Mouse (Mus musculus) hindbrain, embryonic 11.5 days (tissue): ENCODE results near the gene Cobll1. TPM values are rescaled to one million over a fixed set of nuclear protein-coding genes. Genes with fewer than 3 reads are reported as not detected.

ENCODE experiments used
- ATAC-seq: fragments of 200-750 bp; cut with Nextera tagmentation; 2 replicates; pipeline ENCODE4 v1.8.0; 2017; ENCODE audit warnings: mild to moderate bottlenecking, moderate TSS enrichment, moderate library complexity; ENCODE audit not compliant: low FRiP score
- DNase-seq: peaks from one replicate; pipeline ENCODE4 v3.0.0-alpha.2; 2015; ENCODE audit warnings: low spot score
- H3K27ac ChIP-seq: fragments of 300-500 bp; sonication (generic); 2 replicates; pipeline ENCODE4 v1.5.1; 2014; ENCODE audit warnings: mild to moderate bottlenecking, low read depth, low read length
- H3K27me3 ChIP-seq: fragments of 300-500 bp; sonication (generic); 2 replicates; pipeline ENCODE4 v1.6.1; 2014; ENCODE audit warnings: mild to moderate bottlenecking, low read length, moderate library complexity, mixed read lengths; ENCODE audit not compliant: control insufficient read depth, insufficient read depth
- H3K36me3 ChIP-seq: fragments of 300-500 bp; sonication (generic); 2 replicates; pipeline ENCODE4 v1.6.1; 2014; ENCODE audit warnings: mild to moderate bottlenecking, low read length, moderate library complexity, mixed read lengths; ENCODE audit not compliant: control insufficient read depth, insufficient read depth
- H3K4me1 ChIP-seq: fragments of 300-500 bp; sonication (generic); replicated peaks from 2 replicates; pipeline ENCODE4 v1.6.1; 2014; ENCODE audit warnings: low read length, mixed read lengths; ENCODE audit not compliant: control insufficient read depth, insufficient read depth
- H3K4me2 ChIP-seq: fragments of 300-500 bp; sonication (generic); replicated peaks from 2 replicates; pipeline ENCODE4 v1.6.1; 2014; ENCODE audit warnings: mild to moderate bottlenecking, low read depth, low read length
- H3K4me3 ChIP-seq: fragments of 300-500 bp; sonication (generic); 2 replicates; pipeline ENCODE4 v1.5.1; 2014; ENCODE audit warnings: low read depth, low read length
- H3K9ac ChIP-seq: fragments of 300-500 bp; sonication (generic); 2 replicates; pipeline ENCODE4 v1.6.1; 2014; ENCODE audit warnings: low read depth, low read length
- H3K9me3 ChIP-seq: fragments of 300-500 bp; sonication (generic); 2 replicates; pipeline ENCODE4 v1.6.1; 2016; ENCODE audit warnings: low read length; ENCODE audit not compliant: control insufficient read depth
- WGBS: fragments of 180-500 bp; shearing (Covaris S2); extraction: QIAGEN DNeasy Blood & Tissue Kit; methylation state at CpG from one replicate; pipeline ENCODE4 v1.1.7; 2014; 5-methylcytosine and 5-hydroxymethylcytosine counted together
- polyA plus RNA-seq: library from polyadenylated mRNA; unstranded; fragments of >200 nt; fragmentation: Nextera tagmentation; extraction: Ambion mirVana; gene quantifications from 2 replicates; pipeline ENCODE4 v1.2.1, GENCODE M21; 2014

Gene Cobll1
- polyA plus RNA-seq, 1 experiment from 2014 or later: 2.2 TPM

- Histone ChIP-seq H3K27ac (no peak overlapping the region), H3K27me3 (no peaks in the 10 kb centered on the region), H3K4me3 (no peak overlapping the region), H3K36me3 (no peaks in the 10 kb centered on the region), H3K4me1 (peaks cover 5% of the 10 kb centered on the region; the same call in 1 of the 2 replicates), H3K9me3 (no peaks in the 10 kb centered on the region), H3K4me2 (no peak overlapping the region; the same call in 1 of the 2 replicates), H3K9ac (no peak overlapping the region)
- DNase-seq (no peak), ATAC-seq (no peak)
- WGBS: 88% methylated on average over 8 of the region's 8 CpGs
Observed at GRCm38 (mm10) chr2:65181736-65182135, 57.5 kb downstream of the Cobll1 start.

DNA sequence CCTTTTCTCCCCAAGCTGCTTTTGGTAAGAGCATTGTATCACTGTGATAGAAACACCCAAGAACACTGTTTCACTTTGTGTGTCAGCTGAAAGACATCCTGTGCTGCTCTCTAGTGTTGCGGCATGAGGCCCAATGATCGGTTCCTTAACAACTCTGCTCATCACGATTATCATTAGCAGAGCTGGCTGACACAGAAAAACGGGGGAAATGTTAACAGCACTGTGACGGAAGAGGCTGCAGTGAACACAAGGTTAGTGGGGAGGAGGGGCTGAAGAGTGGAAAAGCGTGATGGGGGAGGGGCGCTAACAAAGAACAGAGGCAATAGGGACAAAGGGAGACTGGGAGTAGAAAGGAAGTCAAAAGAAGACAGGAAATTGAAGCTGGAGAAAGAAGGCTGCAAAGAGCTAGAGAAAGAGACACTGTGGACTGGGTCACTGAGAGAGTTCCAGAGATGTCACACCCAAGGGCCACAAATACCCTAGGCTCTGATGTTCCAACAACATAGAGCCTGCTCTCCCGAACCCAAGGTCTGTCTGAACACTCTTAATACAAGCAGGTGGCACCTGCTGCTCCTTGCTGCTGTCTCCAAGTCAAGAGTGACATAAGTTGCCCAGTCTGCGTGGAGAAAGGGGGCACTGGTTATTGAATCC is 58.0 kb downstream of the Cobll1 start:
- DNase-seq (peak; percentile 73), ATAC-seq (peak; percentile 86)
- 26% methylated on average over 9 of the region's 9 CpGs for WGBS
- Histone ChIP-seq H3K4me2 (no peak overlapping the region; the same call in 1 of the 2 replicates), H3K27ac (0 out of 2 replicates have a peak overlapping the region, but pooled peaks have one; percentile 20), H3K9me3 (no peaks in the 10 kb centered on the region), H3K9ac (0 out of 2 replicates have a peak overlapping the region, but pooled peaks have one; percentile 19), H3K27me3 (no peaks in the 10 kb centered on the region), H3K4me3 (no peak overlapping the region), H3K36me3 (no peaks in the 10 kb centered on the region), H3K4me1 (peaks cover 5% of the 10 kb centered on the region; the same call in 1 of the 2 replicates)

GRCm38 (mm10) chr2:65175645-65176044 is 63.6 kb downstream of the Cobll1 start:
- H3K9ac ChIP-seq: no peak overlapping the region
- no peaks in the 10 kb centered on the region for H3K4me1 ChIP-seq
- no peaks in the 10 kb centered on the region for H3K27me3 ChIP-seq
- 74% methylated on average over 5 of the region's 5 CpGs for whole genome bisulfite sequencing
- no peak overlapping the region for H3K4me2 ChIP-seq
- H3K27ac ChIP-seq: no peak overlapping the region
- DNase-seq: no peak
- H3K9me3 ChIP-seq: no peaks in the 10 kb centered on the region
- H3K36me3 ChIP-seq: no peaks in the 10 kb centered on the region
- no peak for ATAC-seq
- H3K4me3 ChIP-seq: no peak overlapping the region

DNA sequence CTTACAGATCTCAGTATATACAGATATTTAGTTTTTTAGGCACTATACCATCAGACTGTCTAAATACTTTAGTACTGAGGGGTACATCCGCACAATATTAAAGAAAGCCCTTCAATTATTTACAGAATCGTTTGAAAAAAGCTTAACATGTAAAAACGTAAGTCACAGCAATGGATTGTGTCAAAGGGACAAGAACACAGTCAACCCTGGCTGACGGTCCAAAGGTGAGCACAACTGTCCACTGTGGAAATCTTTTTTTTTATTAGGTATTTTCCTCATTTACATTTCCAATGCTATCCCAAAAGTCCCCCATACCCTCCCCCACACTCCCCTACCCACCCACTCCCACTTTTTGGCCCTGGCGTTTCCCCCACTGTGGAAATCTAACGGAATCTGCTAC is 67.1 kb downstream of the Cobll1 start:
- Histone ChIP-seq H3K27ac (no peak overlapping the region), H3K9ac (no peak overlapping the region), H3K4me1 (no peaks in the 10 kb centered on the region), H3K36me3 (no peaks in the 10 kb centered on the region), H3K4me2 (no peak overlapping the region), H3K27me3 (no peaks in the 10 kb centered on the region), H3K9me3 (no peaks in the 10 kb centered on the region), H3K4me3 (no peak overlapping the region)
- DNase-seq (no peak), ATAC-seq (no peak)
- WGBS: 91% methylated on average over 6 of the region's 6 CpGs

DNA sequence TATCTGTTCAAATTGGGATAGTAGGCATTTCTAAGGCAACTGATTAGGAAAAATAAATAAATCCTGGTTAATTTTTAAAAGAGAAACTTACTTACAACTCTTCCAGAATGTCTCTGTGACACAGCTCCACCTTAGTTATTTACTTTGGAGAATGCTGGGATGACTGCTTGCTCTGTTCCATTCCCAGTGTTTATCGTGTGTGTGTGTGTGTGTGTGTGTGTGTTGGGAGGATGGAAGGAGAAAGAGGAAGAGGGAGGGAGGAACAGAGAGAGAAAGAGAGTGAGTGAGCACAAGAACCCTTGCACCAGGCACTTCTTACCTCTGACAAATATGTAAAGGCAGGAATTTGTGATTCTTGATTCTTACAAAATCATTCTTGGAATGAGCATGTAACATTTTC is 67.7 kb downstream of the Cobll1 start:
- Histone ChIP-seq H3K9ac (no peak overlapping the region), H3K36me3 (no peaks in the 10 kb centered on the region), H3K4me1 (no peaks in the 10 kb centered on the region), H3K4me3 (no peak overlapping the region), H3K9me3 (no peaks in the 10 kb centered on the region), H3K4me2 (no peak overlapping the region), H3K27ac (no peak overlapping the region), H3K27me3 (no peaks in the 10 kb centered on the region)
- ATAC-seq: no peak
- no peak for DNase-seq
- WGBS: 76% methylated on average over 1 of the region's 1 CpGs

- H3K4me3 ChIP-seq: no peak overlapping the region
- H3K27ac ChIP-seq: no peak overlapping the region
- H3K4me1 ChIP-seq: no peaks in the 10 kb centered on the region
- no peak for DNase-seq
- 89% methylated on average over 18 of the region's 18 CpGs for WGBS
- no peak overlapping the region for H3K4me2 ChIP-seq
- H3K9me3 ChIP-seq: no peaks in the 10 kb centered on the region
- no peaks in the 10 kb centered on the region for H3K36me3 ChIP-seq
- no peak for ATAC-seq
- no peaks in the 10 kb centered on the region for H3K27me3 ChIP-seq
- no peak overlapping the region for H3K9ac ChIP-seq
Observed at GRCm38 (mm10) chr2:65170693-65171456, 68.3 kb downstream of the Cobll1 start.

DNA sequence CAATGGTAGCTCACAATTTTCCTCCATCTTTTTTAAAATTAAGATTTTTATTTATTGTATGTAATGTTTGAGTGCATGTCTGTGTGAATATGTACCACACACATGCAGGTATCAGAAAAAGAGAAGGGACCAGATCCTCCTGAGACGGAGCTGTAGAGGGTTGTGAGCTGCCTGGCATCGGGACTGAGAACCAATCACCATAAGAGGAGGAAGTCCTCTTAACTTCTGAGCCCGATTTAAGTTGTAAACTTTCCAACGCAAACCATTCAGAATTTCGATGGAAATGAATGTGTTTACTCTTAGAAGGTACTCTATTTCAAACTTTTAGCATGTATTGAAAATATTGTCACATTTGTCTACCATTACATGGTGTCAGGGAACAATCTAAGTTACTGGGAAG is 68.9 kb downstream of the Cobll1 start:
- DNase-seq: no peak
- Histone ChIP-seq H3K27me3 (no peaks in the 10 kb centered on the region), H3K9me3 (no peaks in the 10 kb centered on the region), H3K36me3 (no peaks in the 10 kb centered on the region), H3K27ac (no peak overlapping the region), H3K4me3 (no peak overlapping the region), H3K9ac (no peak overlapping the region), H3K4me1 (no peaks in the 10 kb centered on the region), H3K4me2 (no peak overlapping the region)
- no peak for ATAC-seq
- WGBS: 90% methylated on average over 5 of the region's 5 CpGs

GRCm38 (mm10) chr2:65163990-65164389 is 75.2 kb downstream of the Cobll1 start:
- H3K4me2 ChIP-seq: no peak overlapping the region
- H3K9me3 ChIP-seq: no peaks in the 10 kb centered on the region
- H3K4me3 ChIP-seq: no peak overlapping the region
- no peaks in the 10 kb centered on the region for H3K36me3 ChIP-seq
- H3K9ac ChIP-seq: no peak overlapping the region
- H3K27me3 ChIP-seq: no peaks in the 10 kb centered on the region
- DNase-seq (no peak), ATAC-seq (no peak)
- no peaks in the 10 kb centered on the region for H3K4me1 ChIP-seq
- 93% methylated on average over 4 of the region's 4 CpGs for WGBS
- no peak overlapping the region for H3K27ac ChIP-seq

DNA sequence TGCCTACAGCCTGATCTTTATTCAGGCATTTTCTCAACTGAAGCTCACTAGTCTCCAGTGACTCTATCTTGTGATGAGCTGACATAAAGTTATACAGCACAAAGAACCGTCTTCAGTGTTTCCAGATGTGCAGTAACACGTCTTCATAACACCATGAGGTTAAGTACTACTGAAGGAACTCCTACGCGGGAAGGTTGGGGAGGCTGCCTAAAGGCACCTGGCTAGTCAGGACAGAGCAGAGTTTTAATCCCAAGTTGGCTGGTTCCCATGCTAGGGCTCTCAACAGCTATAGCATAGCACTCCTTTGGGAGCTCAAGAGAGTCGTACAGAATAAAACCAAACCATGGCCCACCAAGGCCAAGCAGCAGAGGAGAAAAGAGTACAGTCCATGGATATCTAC is 76.6 kb downstream of the Cobll1 start:
- DNase-seq (no peak), ATAC-seq (no peak)
- Histone ChIP-seq H3K4me1 (no peaks in the 10 kb centered on the region), H3K36me3 (no peaks in the 10 kb centered on the region), H3K27ac (no peak overlapping the region), H3K27me3 (no peaks in the 10 kb centered on the region), H3K9me3 (no peaks in the 10 kb centered on the region), H3K9ac (no peak overlapping the region), H3K4me3 (no peak overlapping the region), H3K4me2 (no peak overlapping the region)
- 91% methylated on average over 5 of the region's 5 CpGs for WGBS
